Mouse (Mus musculus) MEL (cell line): ENCODE measurements around the gene Rhobtb3. TPM values are rescaled to one million over a fixed set of nuclear protein-coding genes. Genes with fewer than 3 reads are reported as not detected.

Experiments used
- DNase-seq: peaks from one replicate; pipeline ENCODE4 v3.0.0; 2011; ENCODE audit warnings: low read depth, low spot score
- H3K27ac ChIP-seq: 2 replicates; pipeline ENCODE4 v1.5.1; 2012; ENCODE audit warnings: low read depth, mild to moderate bottlenecking, control low read depth, low read length, moderate library complexity; ENCODE audit not compliant: control insufficient read depth
- H3K27me3 ChIP-seq, 2 experiments: fragments of 150-350 bp in 1 of 2; sonication (generic) in 1 of 2; 2 replicates each; pipeline ENCODE4 v1.6.1; 2012; ENCODE audit warnings: low read length in 2 of 2, mild to moderate bottlenecking in 2 of 2, improper control_type of control experiment in 1 of 2, moderate library complexity in 1 of 2; ENCODE audit not compliant: insufficient read depth in 2 of 2, control insufficient read depth in 1 of 2
- H3K36me3 ChIP-seq, 2 experiments: 2 replicates each; pipeline ENCODE4 v1.6.1; 2012 to 2014; ENCODE audit warnings: low read length in 2 of 2, improper control_type of control experiment in 1 of 2, inconsistent platforms in 1 of 2, mild to moderate bottlenecking in 1 of 2; ENCODE audit not compliant: insufficient read depth in 2 of 2, control insufficient read depth in 1 of 2
- H3K4me1 ChIP-seq, 2 experiments: fragments of 150-350 bp in 1 of 2; sonication (generic) in 1 of 2; 2 replicates each; pipeline ENCODE4 v1.6.1; 2012; ENCODE audit warnings: low read length in 2 of 2, improper control_type of control experiment in 1 of 2, mild to moderate bottlenecking in 1 of 2; ENCODE audit not compliant: insufficient read depth in 2 of 2, control insufficient read depth in 1 of 2
- H3K4me3 ChIP-seq, 2 experiments: fragments of 150-350 bp in 1 of 2; sonication (generic) in 1 of 2; 2 replicates each; pipeline ENCODE4 v1.5.1; 2012; ENCODE audit warnings: low read depth in 2 of 2, low read length in 2 of 2, mild to moderate bottlenecking in 2 of 2, moderate library complexity in 2 of 2, control low read depth in 1 of 2, improper control_type of control experiment in 1 of 2; ENCODE audit not compliant: control insufficient read depth in 1 of 2, insufficient read depth in 1 of 2
- H3K79me2 ChIP-seq: 2 replicates; pipeline ENCODE4 v1.6.1; 2012; ENCODE audit warnings: mild to moderate bottlenecking, low read length, moderate library complexity; ENCODE audit not compliant: control insufficient read depth, poor library complexity, insufficient read depth
- H3K9ac ChIP-seq: 2 replicates; pipeline ENCODE4 v1.6.1; 2012; ENCODE audit warnings: low read depth, mild to moderate bottlenecking, control low read depth, low read length, moderate library complexity; ENCODE audit not compliant: control insufficient read depth, poor library complexity, severe bottlenecking
- H3K9me3 ChIP-seq: fragments of 150-350 bp; sonication (generic); replicated peaks from 2 replicates; pipeline ENCODE4 v1.6.1; 2012; ENCODE audit warnings: mild to moderate bottlenecking, low read length, improper control_type of control experiment, moderate library complexity; ENCODE audit not compliant: insufficient read depth
- BHLHE40 ChIP-seq: IDR thresholded peaks from 2 replicates; pipeline ENCODE4 v1.6.1; 2012; ENCODE audit warnings: low read depth, mild to moderate bottlenecking, inconsistent platforms, low read length, improper control_type of control experiment, borderline replicate concordance
- CHD1 ChIP-seq: IDR thresholded peaks from 2 replicates; pipeline ENCODE4 v1.6.1; 2012; ENCODE audit warnings: low read depth, mild to moderate bottlenecking, inconsistent platforms, low read length, improper control_type of control experiment
- E2F4 ChIP-seq: IDR thresholded peaks from 2 replicates; pipeline ENCODE4 v1.6.1; 2011; ENCODE audit warnings: low read depth, low read length, improper control_type of control experiment, borderline replicate concordance
- ELF1 ChIP-seq: IDR thresholded peaks from 2 replicates; pipeline ENCODE4 v1.6.1; 2014; ENCODE audit warnings: low read depth, mild to moderate bottlenecking, inconsistent platforms, low read length, improper control_type of control experiment, moderate library complexity
- GATA1 ChIP-seq: IDR thresholded peaks from 2 replicates; pipeline ENCODE4 v1.6.1; 2011; ENCODE audit warnings: low read depth, low read length, improper control_type of control experiment
- KAT2A ChIP-seq: conservative IDR thresholded peaks from 2 replicates; pipeline ENCODE4 v1.6.1; 2012; ENCODE audit warnings: low read depth, low read length, improper control_type of control experiment, inconsistent platforms
- MAFK ChIP-seq: IDR thresholded peaks from 2 replicates; pipeline ENCODE4 v1.6.1; 2011; ENCODE audit warnings: low read depth, mild to moderate bottlenecking, low read length, improper control_type of control experiment, borderline replicate concordance
- NRF1 ChIP-seq: IDR thresholded peaks from 2 replicates; pipeline ENCODE4 v1.6.1; 2014; ENCODE audit warnings: low read depth, mild to moderate bottlenecking, inconsistent platforms, low read length, improper control_type of control experiment, moderate library complexity; ENCODE audit not compliant: poor library complexity, insufficient read depth, severe bottlenecking
- POLR2AphosphoS2 ChIP-seq: IDR thresholded peaks from 2 replicates; pipeline ENCODE4 v1.6.1; 2011; ENCODE audit warnings: low read length, improper control_type of control experiment
- RCOR1 ChIP-seq: IDR thresholded peaks from 2 replicates; pipeline ENCODE4 v1.6.1; 2012; ENCODE audit warnings: low read depth, mild to moderate bottlenecking, inconsistent platforms, low read length, improper control_type of control experiment
- SMC3 ChIP-seq: IDR thresholded peaks from 2 replicates; pipeline ENCODE4 v1.6.1; 2011; ENCODE audit warnings: low read depth, low read length, improper control_type of control experiment
- TAL1 ChIP-seq: IDR thresholded peaks from 2 replicates; pipeline ENCODE4 v1.6.1; 2012; ENCODE audit warnings: mild to moderate bottlenecking, inconsistent platforms, low read length, moderate library complexity, mixed read lengths
- TCF12 ChIP-seq: IDR thresholded peaks from 2 replicates; pipeline ENCODE4 v1.6.1; 2014; ENCODE audit warnings: low read depth, mild to moderate bottlenecking, inconsistent platforms, low read length, improper control_type of control experiment, moderate library complexity
- UBTF ChIP-seq: IDR thresholded peaks from 2 replicates; pipeline ENCODE4 v1.6.1; 2012; ENCODE audit warnings: low read depth, mild to moderate bottlenecking, inconsistent platforms, low read length, improper control_type of control experiment, moderate library complexity, borderline replicate concordance; ENCODE audit not compliant: insufficient read depth
- USF1 ChIP-seq: IDR thresholded peaks from 2 replicates; pipeline ENCODE4 v1.6.1; 2014; ENCODE audit warnings: low read depth, mild to moderate bottlenecking, inconsistent platforms, low read length, improper control_type of control experiment, moderate library complexity
- ZC3H11A ChIP-seq: IDR thresholded peaks from 2 replicates; pipeline ENCODE4 v1.6.1; 2012; ENCODE audit warnings: low read depth, mild to moderate bottlenecking, inconsistent platforms, low read length, improper control_type of control experiment
- ZNF384 ChIP-seq: IDR thresholded peaks from 2 replicates; pipeline ENCODE4 v1.6.1; 2012; ENCODE audit warnings: low read depth, mild to moderate bottlenecking, inconsistent platforms, low read length, improper control_type of control experiment
- polyA plus RNA-seq, 2 experiments: library from polyadenylated mRNA; stranded (reverse) in 1 of 2; unstranded in 1 of 2; fragments of >175 nt in 1 of 2; fragments of >200 nt in 1 of 2; gene quantifications; 2 replicates each; pipeline versions ENCODE4 v1.2.1 to v1.2.4; 2012; ENCODE audit warnings: low replicate concordance in 2 of 2, low read depth in 1 of 2; ENCODE audit not compliant: insufficient read length in 2 of 2, insufficient read depth in 1 of 2, missing spikeins in 1 of 2
- total RNA-seq: library from RNA; depleted of rRNA; stranded (reverse); fragments of 300-350 nt; gene quantifications from 2 replicates; pipeline ENCODE4 v1.2.3, GENCODE M21; 2012

Rhobtb3 gene
- total and polyA plus RNA-seq, 3 experiments = not detected

DNA sequence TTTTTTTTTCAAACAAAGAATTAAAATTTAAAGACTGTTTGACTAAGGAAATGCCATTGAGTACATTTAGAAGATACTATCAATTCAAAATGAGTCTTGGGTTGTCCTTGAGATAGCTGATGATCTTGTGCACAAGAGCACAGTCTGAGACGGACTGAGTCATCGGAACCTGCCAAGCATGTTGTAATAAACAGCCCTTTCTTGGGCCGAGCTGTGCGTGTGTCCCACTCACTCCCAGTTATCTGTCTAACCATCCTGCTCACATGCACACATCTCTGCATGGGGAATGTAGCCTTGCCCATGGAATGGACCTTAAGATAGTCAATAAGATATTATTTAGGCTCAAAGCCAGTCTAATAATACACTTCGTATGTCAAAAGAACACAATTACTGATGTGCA lies 4.9 kb downstream of the Rhobtb3 start:
- H3K79me2 ChIP-seq = no peaks in the 10 kb centered on the region
- no peaks in the 10 kb centered on the region for H3K36me3 ChIP-seq
- no peaks in the 10 kb centered on the region for H3K27me3 ChIP-seq
- no peak for TF ChIP-seq E2F4
- TF ChIP-seq USF1 = no peak
- no peak for TF ChIP-seq GATA1
- no peak for TF ChIP-seq MAFK
- TF ChIP-seq TCF12 = no peak
- TF ChIP-seq SMC3 = no peak
- TF ChIP-seq KAT2A = no peak
- no peak for TF ChIP-seq ELF1
- no peak for TF ChIP-seq CHD1
- H3K9ac ChIP-seq = no peak overlapping the region
- no peak overlapping the region for H3K27ac ChIP-seq
- no peaks in the 10 kb centered on the region for H3K4me1 ChIP-seq
- DNase-seq = no peak
- no peak overlapping the region for H3K4me3 ChIP-seq
- H3K9me3 ChIP-seq = no peaks in the 10 kb centered on the region

DNA sequence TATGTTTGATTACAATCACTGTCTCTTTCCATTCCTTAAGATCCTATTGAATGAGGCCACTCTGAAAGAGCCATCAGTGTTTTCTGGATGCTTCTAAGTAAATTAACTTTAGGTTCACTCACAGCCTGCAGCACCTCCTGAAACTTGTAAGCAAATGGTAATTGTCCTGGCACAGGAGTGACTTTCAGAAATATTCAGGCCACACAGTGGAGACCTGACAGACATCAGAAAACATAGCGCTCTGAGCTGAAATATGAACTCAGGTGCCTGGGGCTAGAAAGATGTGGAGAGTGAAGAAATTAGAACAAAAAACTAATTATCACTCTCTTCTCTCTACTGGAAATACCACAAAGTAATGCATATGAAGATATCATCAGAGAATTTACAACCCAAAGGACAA lies 10.4 kb downstream of the Rhobtb3 start:
- Histone ChIP-seq H3K9me3 (no peaks in the 10 kb centered on the region), H3K27me3 (no peaks in the 10 kb centered on the region), H3K4me3 (no peak overlapping the region), H3K4me1 (no peaks in the 10 kb centered on the region), H3K79me2 (no peaks in the 10 kb centered on the region), H3K9ac (no peak overlapping the region), H3K27ac (no peak overlapping the region), H3K36me3 (no peaks in the 10 kb centered on the region)
- no peak for TF ChIP-seq SMC3
- TF ChIP-seq E2F4 = no peak
- no peak for TF ChIP-seq ZC3H11A
- no peak for TF ChIP-seq BHLHE40
- TF ChIP-seq UBTF = no peak
- DNase-seq = no peak

DNA sequence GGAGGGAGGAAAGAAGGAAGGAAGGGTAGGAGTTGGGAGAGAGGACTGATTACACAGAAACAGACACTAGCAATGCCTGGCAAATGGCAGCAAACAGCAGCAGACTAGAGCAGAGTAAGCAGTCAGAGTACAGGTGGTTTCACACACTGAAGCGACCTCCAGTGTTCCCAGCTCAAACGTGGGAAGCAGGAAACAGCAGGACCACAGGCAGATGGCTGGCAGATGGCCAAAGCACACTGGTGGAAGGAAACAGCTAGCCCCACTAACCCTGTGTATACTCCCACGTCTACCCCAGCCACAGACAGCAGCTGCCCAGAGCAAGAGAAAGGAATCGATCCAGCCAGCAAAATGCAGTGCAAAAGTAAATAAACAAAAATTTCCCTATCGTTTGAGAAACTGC lies 12.7 kb downstream of the Rhobtb3 start:
- Histone ChIP-seq H3K27me3 (no peaks in the 10 kb centered on the region), H3K4me3 (no peak overlapping the region), H3K9ac (no peak overlapping the region), H3K27ac (no peak overlapping the region), H3K79me2 (no peaks in the 10 kb centered on the region), H3K9me3 (no peaks in the 10 kb centered on the region)
- DNase-seq = no peak
- TF ChIP-seq ZNF384 (no peak), RCOR1 (no peak), NRF1 (no peak), TAL1 (no peak), POLR2AphosphoS2 (no peak), SMC3 (no peak)
- TF ChIP-seq, all 39 proteins: peak for 0
- Histone ChIP-seq H3K36me3 (no peaks in the 10 kb centered on the region), H3K4me1 (no peaks in the 10 kb centered on the region)
